Mouse (Mus musculus): Measurements from ENCODE around the gene Cstad. TPM values are rescaled to one million over a fixed set of nuclear protein-coding genes. Genes with fewer than 3 reads are reported as not detected.

The Cstad gene
- total and polyA plus RNA-seq, 3 experiments, result not detected

GRCm38 (mm10) chr2:30571647-30572046, 23.2 kb upstream of the Cstad start:
- Histone ChIP-seq H3K79me2 (ENCODE audit: control insufficient read depth, insufficient read depth, low read length, poor library complexity) (no peaks in the 10 kb centered on the region), H3K9me3 (replicated peaks; ENCODE audit: insufficient read depth, low read length) (no peaks in the 10 kb centered on the region), H3K4me3 (ENCODE audit: control insufficient read depth in 1 of 2, insufficient read depth in 1 of 2, low read depth in 2 of 2, low read length in 2 of 2) (no peak overlapping the region), H3K4me1 (ENCODE audit: control insufficient read depth in 1 of 2, insufficient read depth in 2 of 2, low read length in 2 of 2) (no peaks in the 10 kb centered on the region), H3K9ac (ENCODE audit: control insufficient read depth, low read depth, low read length, poor library complexity, severe bottlenecking) (no peak overlapping the region), H3K27me3 (ENCODE audit: control insufficient read depth in 1 of 2, insufficient read depth in 2 of 2, low read length in 2 of 2) (peaks cover 2 to 10% of the 10 kb centered on the region in 2 experiments; a peak in 3 of 4 replicates), H3K27ac (ENCODE audit: control insufficient read depth, low read depth, low read length) (no peak overlapping the region), H3K36me3 (ENCODE audit: control insufficient read depth in 1 of 2, insufficient read depth in 2 of 2, low read length in 2 of 2) (no peaks in the 10 kb centered on the region)
- no peak for DNase-seq (ENCODE audit: low read depth, low spot score)
- TF ChIP-seq KAT2A (conservative IDR thresholded peaks at IDR 0.05; ENCODE audit: low read depth, low read length) (no peak), EP300 (IDR thresholded peaks at IDR 0.05; ENCODE audit: low read depth in 1 of 2, low read length in 2 of 2) (no peak), MYB (IDR thresholded peaks at IDR 0.05; ENCODE audit: low read depth, low read length) (no peak), USF2 (IDR thresholded peaks at IDR 0.05; ENCODE audit: borderline replicate concordance in 1 of 2, insufficient read depth in 1 of 2, low read depth in 1 of 2, low read length in 2 of 2) (no peak), POLR2AphosphoS5 (IDR thresholded peaks at IDR 0.05; ENCODE audit: borderline replicate concordance, low read depth, low read length) (no peak), MAZ (IDR thresholded peaks at IDR 0.05; ENCODE audit: low read depth, low read length) (no peak), USF1 (IDR thresholded peaks at IDR 0.05; ENCODE audit: low read depth, low read length) (no peak), NELFE (IDR thresholded peaks at IDR 0.05; ENCODE audit: low read depth, low read length) (no peak), GATA1 (IDR thresholded peaks at IDR 0.05; ENCODE audit: low read depth, low read length) (no peak), ETS1 (IDR thresholded peaks at IDR 0.05; ENCODE audit: low read depth, low read length) (no peak), HCFC1 (IDR thresholded peaks at IDR 0.05; ENCODE audit: low read depth, low read length) (no peak), CHD1 (IDR thresholded peaks at IDR 0.05; ENCODE audit: low read depth, low read length) (no peak), CHD2 (IDR thresholded peaks at IDR 0.05; ENCODE audit: low read length) (no peak)

DNA sequence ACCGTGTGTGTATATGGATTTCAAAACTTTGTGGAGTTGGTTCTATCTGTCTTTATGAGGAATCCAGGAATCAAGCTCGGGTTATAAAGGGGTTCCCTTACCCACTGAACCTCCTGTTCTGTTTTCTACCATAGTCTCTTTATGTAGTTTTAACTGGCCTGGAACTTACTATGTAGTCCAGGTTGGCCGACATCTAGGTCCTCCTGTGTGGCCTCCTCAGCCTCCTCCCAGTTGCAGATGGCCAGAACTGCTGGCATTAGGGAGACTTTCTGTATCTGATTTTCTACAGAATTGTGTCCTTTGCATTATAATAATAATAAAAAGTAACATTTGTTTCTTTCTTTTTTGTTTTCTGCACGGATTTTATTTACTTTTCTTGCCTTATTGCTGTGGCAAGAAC, 21.3 kb upstream of the Cstad start:
- Histone ChIP-seq H3K79me2 (ENCODE audit: control insufficient read depth, insufficient read depth, low read length, poor library complexity) (no peaks in the 10 kb centered on the region), H3K27ac (ENCODE audit: control insufficient read depth, low read depth, low read length) (no peak overlapping the region), H3K9me3 (replicated peaks; ENCODE audit: insufficient read depth, low read length) (no peaks in the 10 kb centered on the region), H3K4me1 (ENCODE audit: control insufficient read depth in 1 of 2, insufficient read depth in 2 of 2, low read length in 2 of 2) (no peaks in the 10 kb centered on the region), H3K36me3 (ENCODE audit: control insufficient read depth in 1 of 2, insufficient read depth in 2 of 2, low read length in 2 of 2) (no peaks in the 10 kb centered on the region), H3K27me3 (ENCODE audit: control insufficient read depth in 1 of 2, insufficient read depth in 2 of 2, low read length in 2 of 2) (peaks cover 2 to 10% of the 10 kb centered on the region in 2 experiments; a peak in 3 of 4 replicates), H3K4me3 (ENCODE audit: control insufficient read depth in 1 of 2, insufficient read depth in 1 of 2, low read depth in 2 of 2, low read length in 2 of 2) (no peak overlapping the region), H3K9ac (ENCODE audit: control insufficient read depth, low read depth, low read length, poor library complexity, severe bottlenecking) (no peak overlapping the region)
- no peak for DNase-seq (ENCODE audit: low read depth, low spot score)
- TF ChIP-seq ETS1 (IDR thresholded peaks at IDR 0.05; ENCODE audit: low read depth, low read length) (no peak), MXI1 (IDR thresholded peaks at IDR 0.05; ENCODE audit: low read depth, low read length) (no peak), POLR2AphosphoS2 (IDR thresholded peaks at IDR 0.05; ENCODE audit: low read length) (no peak), E2F4 (IDR thresholded peaks at IDR 0.05; ENCODE audit: borderline replicate concordance, low read depth, low read length) (no peak), EP300 (IDR thresholded peaks at IDR 0.05; ENCODE audit: low read depth in 1 of 2, low read length in 2 of 2) (no peak), GABPA (IDR thresholded peaks at IDR 0.05; ENCODE audit: low read depth, low read length) (no peak), TBP (IDR thresholded peaks at IDR 0.05; ENCODE audit: low read depth, low read length) (no peak)

All from MEL (cell line).